Mouse (Mus musculus) liver, embryonic 16.5 days (tissue): ENCODE results near the gene Ankmy2. TPM values are rescaled to one million over a fixed set of nuclear protein-coding genes. Genes with fewer than 3 reads are reported as not detected.

Source experiments
- ATAC-seq: fragments of 200-750 bp; cut with Nextera tagmentation; 2 replicates; pipeline ENCODE4 v1.8.0; 2017; ENCODE audit warnings: low read depth, mild to moderate bottlenecking, moderate number of reproducible peaks, moderate library complexity
- H3K27ac ChIP-seq: fragments of 300-500 bp; sonication (generic); 2 replicates; pipeline ENCODE4 v1.5.1; 2014; ENCODE audit warnings: mild to moderate bottlenecking, low read length
- H3K27me3 ChIP-seq: fragments of 300-500 bp; sonication (generic); 2 replicates; pipeline ENCODE4 v1.6.1; 2014; ENCODE audit warnings: low read depth, low read length, mixed read lengths; ENCODE audit not compliant: control insufficient read depth, insufficient read depth
- H3K36me3 ChIP-seq: fragments of 300-500 bp; sonication (generic); 2 replicates; pipeline ENCODE4 v1.6.1; 2014; ENCODE audit warnings: mild to moderate bottlenecking; ENCODE audit not compliant: control insufficient read depth, insufficient read depth
- H3K4me1 ChIP-seq: fragments of 300-500 bp; sonication (generic); 2 replicates; pipeline ENCODE4 v1.6.1; 2014; ENCODE audit warnings: low read depth, low read length, mixed read lengths; ENCODE audit not compliant: control insufficient read depth
- H3K4me2 ChIP-seq: fragments of 300-500 bp; sonication (generic); 2 replicates; pipeline ENCODE4 v1.6.1; 2014; ENCODE audit warnings: low read depth, low read length, mixed read lengths
- H3K4me3 ChIP-seq: fragments of 300-500 bp; sonication (generic); 2 replicates; pipeline ENCODE4 v1.5.1; 2014; ENCODE audit warnings: low read depth, mild to moderate bottlenecking, low read length
- H3K9ac ChIP-seq: fragments of 300-500 bp; sonication (generic); 2 replicates; pipeline ENCODE4 v1.6.1; 2014; ENCODE audit warnings: low read depth, low read length
- H3K9me3 ChIP-seq: fragments of 300-500 bp; sonication (generic); replicated peaks from 2 replicates; pipeline ENCODE4 v1.6.1; 2016; ENCODE audit warnings: low read length; ENCODE audit not compliant: control insufficient read depth
- WGBS: fragments of 180-500 bp; shearing (Covaris S2); extraction: QIAGEN DNeasy Blood & Tissue Kit; methylation state at CpG from one replicate; pipeline ENCODE4 v1.1.7; 2014; ENCODE audit not compliant: insufficient replicate concordance; 5-methylcytosine and 5-hydroxymethylcytosine counted together
- polyA plus RNA-seq: library from polyadenylated mRNA; unstranded; fragments of >200 nt; fragmentation: Nextera tagmentation; extraction: Ambion mirVana; gene quantifications from 2 replicates; pipeline ENCODE4 v1.2.1, GENCODE M21; 2015

Gene Ankmy2
- 6.9 TPM in 2 replicates for polyA plus RNA-seq

DNA sequence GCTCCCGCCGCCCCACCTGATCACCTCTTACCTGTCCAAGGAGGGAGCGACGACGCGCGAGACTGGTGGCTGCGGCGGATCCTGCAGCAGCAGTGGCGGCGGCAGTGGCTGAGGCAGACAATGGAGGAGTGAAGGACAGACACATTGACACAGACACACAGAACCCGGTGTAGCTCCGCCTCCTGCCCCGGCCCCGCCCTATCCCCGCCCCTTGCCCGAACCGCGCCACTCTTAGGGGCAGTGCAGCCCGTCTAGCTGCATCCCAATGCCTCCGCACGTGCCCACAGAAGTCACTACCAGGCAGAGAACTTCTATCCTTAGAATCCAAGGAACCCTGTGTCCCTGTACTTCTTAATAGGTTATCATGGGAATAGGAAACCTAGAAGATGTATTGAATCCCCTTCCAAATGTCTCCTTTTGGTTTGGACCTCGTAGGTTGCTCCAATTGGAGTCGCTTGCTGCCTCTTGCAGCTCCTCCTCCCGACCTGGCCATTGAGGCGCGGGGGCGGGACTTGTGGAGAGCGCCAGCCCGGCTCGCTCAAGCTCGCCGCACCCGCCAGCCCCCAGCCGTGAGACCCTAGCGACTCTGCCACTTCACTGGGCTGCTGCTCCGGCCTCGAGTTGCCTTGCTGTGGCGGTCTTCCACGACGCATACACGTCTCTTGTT is at the start of gene Ankmy2:
Gene Ankmy2 (plus strand): TSS at position 478 of the 667 bp plus-strand sequence.
- H3K4me3 ChIP-seq = peak within 1 kb of the TSS; percentile 84
- H3K9me3 ChIP-seq = no peaks in the 10 kb centered on the region
- H3K36me3 ChIP-seq = no peaks in the 10 kb centered on the region
- peak within 1 kb of the TSS; percentile 83 for H3K4me2 ChIP-seq
- H3K27me3 ChIP-seq = no peaks in the 10 kb centered on the region
- peaks cover 18% of the 10 kb centered on the region for H3K4me1 ChIP-seq
- H3K27ac ChIP-seq = peak within 1 kb of the TSS; percentile 87
- H3K9ac ChIP-seq = peak within 1 kb of the TSS; percentile 80
- under 1% methylated on average over 42 of the region's 42 CpGs for WGBS
- ATAC-seq = peak; percentile 95

DNA sequence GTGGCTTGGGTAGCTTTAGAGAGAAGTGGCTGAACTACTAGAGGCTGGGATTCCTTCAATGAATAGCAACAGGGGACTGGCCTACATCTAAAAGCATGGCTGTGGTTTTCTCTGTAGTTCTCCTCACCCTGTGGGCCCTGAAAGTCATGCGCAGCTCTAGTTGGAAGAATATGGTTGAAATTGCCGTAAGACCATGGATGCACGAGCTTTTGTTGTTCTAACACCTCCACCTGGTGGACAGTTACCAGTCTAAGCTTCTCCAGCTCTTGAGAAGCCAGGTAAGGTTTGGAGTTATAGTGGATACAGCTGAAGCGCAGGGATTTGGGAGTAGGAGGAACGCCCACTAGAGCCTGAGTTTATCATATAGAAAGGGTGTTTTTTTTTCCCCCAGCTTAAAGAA is 48.5 kb upstream of the Ankmy2 start:
- Histone ChIP-seq H3K4me3 (no peak overlapping the region), H3K27me3 (no peaks in the 10 kb centered on the region), H3K9me3 (no peaks in the 10 kb centered on the region), H3K4me2 (no peak overlapping the region), H3K27ac (no peak overlapping the region), H3K36me3 (peaks cover 12% of the 10 kb centered on the region), H3K4me1 (no peaks in the 10 kb centered on the region), H3K9ac (no peak overlapping the region)
- no peak for ATAC-seq
- 80% methylated on average over 5 of the region's 5 CpGs for WGBS

DNA sequence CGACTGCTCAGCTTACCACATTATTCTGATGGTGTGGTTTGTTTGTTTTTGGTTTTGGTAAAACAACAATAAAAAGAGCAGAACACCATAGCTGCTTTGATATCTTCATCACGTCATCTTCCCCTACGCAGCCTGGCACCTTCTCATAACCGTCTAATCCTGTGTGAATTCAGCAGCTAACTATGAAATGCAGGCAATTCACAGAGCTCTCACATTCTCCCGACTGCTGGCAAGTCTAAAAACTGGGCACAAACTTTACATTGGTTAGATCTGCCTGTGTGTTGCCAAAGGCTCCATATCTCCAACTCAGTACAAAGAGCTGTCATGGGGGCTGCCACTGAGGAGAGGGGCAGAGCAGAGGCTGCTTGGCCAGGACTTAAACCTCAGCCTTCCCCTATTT is 46.5 kb upstream of the Ankmy2 start:
- no peaks in the 10 kb centered on the region for H3K27me3 ChIP-seq
- 73% methylated on average over 5 of the region's 5 CpGs for WGBS
- H3K4me1 ChIP-seq = no peaks in the 10 kb centered on the region
- H3K9me3 ChIP-seq = no peaks in the 10 kb centered on the region
- H3K4me3 ChIP-seq = no peak overlapping the region
- no peak overlapping the region for H3K9ac ChIP-seq
- H3K4me2 ChIP-seq = no peak overlapping the region
- no peak for ATAC-seq
- no peak overlapping the region for H3K27ac ChIP-seq
- peaks cover 8% of the 10 kb centered on the region for H3K36me3 ChIP-seq

DNA sequence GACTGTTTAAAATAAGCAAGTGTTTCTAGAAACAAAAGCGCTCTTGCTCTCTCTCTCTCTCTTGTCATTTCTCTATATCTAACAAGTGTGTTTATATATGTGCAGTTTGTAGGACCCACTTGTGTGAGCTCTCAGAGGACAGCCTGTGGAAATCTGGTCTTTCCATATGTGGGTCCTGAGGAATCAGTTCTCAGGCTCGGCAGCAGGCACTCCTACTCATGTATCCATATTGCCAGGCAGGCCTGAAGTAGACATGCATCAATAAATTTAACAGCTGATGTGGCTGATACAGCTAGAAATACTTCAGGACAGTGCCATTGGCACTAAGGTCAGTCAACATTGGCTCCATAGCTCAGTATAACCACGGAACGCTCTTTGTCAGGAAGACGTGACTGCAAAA is 45.8 kb upstream of the Ankmy2 start:
- peaks cover 8% of the 10 kb centered on the region for H3K36me3 ChIP-seq
- 80% methylated on average over 5 of the region's 5 CpGs for WGBS

DNA sequence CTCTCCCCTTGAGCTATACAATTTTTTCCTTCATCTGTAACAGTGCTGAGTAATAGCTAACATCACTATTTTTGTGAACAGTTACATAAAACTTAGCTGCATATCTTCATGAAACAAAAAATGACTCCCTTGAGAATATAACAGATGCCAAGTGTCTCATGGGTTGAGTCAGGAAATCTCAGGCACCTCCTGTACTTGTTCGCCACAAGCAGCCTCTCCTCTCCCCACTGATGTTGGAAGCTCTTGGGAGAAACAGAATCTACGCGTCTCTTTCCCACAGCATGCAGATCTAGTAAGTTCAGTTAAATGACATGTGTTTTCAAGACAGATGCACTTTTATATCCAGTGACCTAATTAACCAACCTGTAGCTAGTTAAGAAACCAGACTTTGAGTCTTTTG is 44.8 kb upstream of the Ankmy2 start:
- Histone ChIP-seq H3K9me3 (no peaks in the 10 kb centered on the region), H3K27ac (no peak overlapping the region), H3K9ac (no peak overlapping the region), H3K4me2 (no peak overlapping the region), H3K4me1 (no peaks in the 10 kb centered on the region), H3K4me3 (no peak overlapping the region), H3K27me3 (no peaks in the 10 kb centered on the region), H3K36me3 (peaks cover 8% of the 10 kb centered on the region)
- 87% methylated on average over 3 of the region's 3 CpGs for WGBS
- ATAC-seq = no peak

More for the DNA sequence above, 45.8 kb upstream of the Ankmy2 start:
- Histone ChIP-seq H3K9ac (no peak overlapping the region), H3K4me2 (no peak overlapping the region), H3K27me3 (no peaks in the 10 kb centered on the region), H3K4me3 (no peak overlapping the region), H3K4me1 (no peaks in the 10 kb centered on the region), H3K9me3 (no peaks in the 10 kb centered on the region), H3K27ac (no peak overlapping the region)
- no peak for ATAC-seq

DNA sequence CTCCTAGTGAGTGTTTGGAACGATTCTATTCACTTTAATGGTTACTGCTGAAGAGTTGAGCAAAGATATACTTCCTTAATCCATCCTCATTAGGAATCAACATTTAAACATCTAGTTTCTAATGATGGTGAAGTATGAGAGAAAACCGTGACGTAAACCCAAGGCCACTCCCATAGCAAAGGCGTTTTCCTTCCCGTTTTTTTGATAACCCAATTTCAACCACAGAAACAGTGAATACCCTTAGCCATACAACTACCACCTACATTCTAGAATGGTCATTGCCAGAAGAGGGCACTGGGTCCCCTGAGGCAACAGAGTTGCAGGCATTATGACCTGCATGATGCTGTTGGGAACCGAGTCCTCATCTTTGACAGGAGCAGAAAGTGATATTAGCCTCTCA is 39.8 kb upstream of the Ankmy2 start:
- Histone ChIP-seq H3K27ac (no peak overlapping the region), H3K4me1 (no peaks in the 10 kb centered on the region), H3K9me3 (no peaks in the 10 kb centered on the region), H3K9ac (no peak overlapping the region), H3K4me3 (no peak overlapping the region), H3K27me3 (no peaks in the 10 kb centered on the region), H3K4me2 (no peak overlapping the region), H3K36me3 (no peaks in the 10 kb centered on the region; the same call in 1 of the 2 replicates)
- no peak for ATAC-seq
- 74% methylated on average over 6 of the region's 6 CpGs for WGBS

DNA sequence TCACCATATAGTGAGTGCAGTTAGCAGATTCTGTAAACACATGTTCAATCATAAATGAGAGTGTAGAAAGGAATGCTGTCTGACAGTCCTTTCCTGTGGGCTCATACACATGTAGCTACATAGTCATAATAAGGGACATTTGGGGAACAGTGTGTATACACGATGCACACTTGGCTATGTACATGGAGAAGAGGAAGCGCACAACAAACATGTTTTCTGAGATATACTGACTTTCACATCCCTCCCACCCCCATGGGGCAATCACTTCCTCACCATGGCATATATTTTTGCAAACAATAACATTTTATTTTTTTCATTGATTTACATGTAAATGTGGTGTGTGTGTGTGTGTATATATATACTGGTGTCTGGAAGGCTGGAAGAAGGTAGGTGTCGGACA is 37.7 kb upstream of the Ankmy2 start:
- Histone ChIP-seq H3K36me3 (no peaks in the 10 kb centered on the region; the same call in 1 of the 2 replicates), H3K4me3 (no peak overlapping the region), H3K4me1 (no peaks in the 10 kb centered on the region), H3K27ac (no peak overlapping the region), H3K9ac (no peak overlapping the region), H3K9me3 (no peaks in the 10 kb centered on the region), H3K27me3 (no peaks in the 10 kb centered on the region), H3K4me2 (no peak overlapping the region)
- ATAC-seq = no peak
- 80% methylated on average over 3 of the region's 3 CpGs for WGBS

DNA sequence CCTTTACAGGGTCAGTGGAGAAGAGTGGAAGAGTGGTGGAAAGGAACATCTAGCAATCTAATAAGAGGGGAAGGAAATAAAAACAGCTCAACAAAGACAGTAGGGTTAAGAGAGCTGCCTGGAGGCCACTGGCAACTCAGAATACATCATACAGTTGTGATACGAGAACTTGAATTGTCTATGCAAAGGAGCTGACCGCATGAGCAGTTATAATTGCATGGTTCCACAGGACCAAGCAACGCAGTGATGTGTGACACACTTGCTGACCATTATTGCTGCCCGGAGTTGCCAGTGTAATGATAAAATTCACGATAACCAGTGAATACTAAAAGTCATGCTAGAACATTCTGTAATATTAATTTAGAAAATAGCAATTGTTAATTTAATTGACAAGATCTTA is 30.9 kb upstream of the Ankmy2 start:
- H3K9ac ChIP-seq = no peak overlapping the region
- WGBS = 83% methylated on average over 5 of the region's 5 CpGs
- H3K4me1 ChIP-seq = no peaks in the 10 kb centered on the region
- no peaks in the 10 kb centered on the region for H3K9me3 ChIP-seq
- H3K4me3 ChIP-seq = no peak overlapping the region
- no peak overlapping the region for H3K27ac ChIP-seq
- no peaks in the 10 kb centered on the region for H3K27me3 ChIP-seq
- no peak overlapping the region for H3K4me2 ChIP-seq
- ATAC-seq = no peak
- peaks cover 4% of the 10 kb centered on the region for H3K36me3 ChIP-seq

DNA sequence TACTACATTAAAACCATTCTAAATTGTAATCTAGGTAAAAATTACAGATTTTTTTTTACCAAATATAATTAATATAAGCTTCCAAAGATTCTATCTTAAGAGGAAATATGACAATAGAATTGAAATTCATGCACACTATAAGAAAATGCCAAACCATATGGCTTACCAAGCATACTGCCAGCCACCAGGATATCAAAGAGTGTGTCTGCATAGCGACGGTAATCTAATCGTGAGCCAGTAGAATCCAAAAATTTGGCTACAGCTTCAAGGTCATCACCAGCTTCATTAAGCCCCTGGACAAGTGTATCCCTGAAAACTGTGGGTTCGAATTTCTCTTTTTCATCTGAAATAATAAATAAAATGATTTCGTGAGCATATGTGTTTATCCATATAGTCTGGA is 27.1 kb upstream of the Ankmy2 start:
- Histone ChIP-seq H3K4me1 (no peaks in the 10 kb centered on the region), H3K9ac (no peak overlapping the region), H3K36me3 (peaks cover 4% of the 10 kb centered on the region), H3K27me3 (no peaks in the 10 kb centered on the region), H3K27ac (no peak overlapping the region), H3K4me2 (no peak overlapping the region), H3K9me3 (no peaks in the 10 kb centered on the region), H3K4me3 (no peak overlapping the region)
- 82% methylated on average over 5 of the region's 5 CpGs for WGBS
- ATAC-seq = no peak
